Mouse (Mus musculus) kidney, adult 9 months (tissue): ENCODE results near the gene Col16a1.

Experiments
- DNase-seq: peaks from one replicate; pipeline ENCODE4 v3.0.0; 2022

Gene Col16a1

DNA sequence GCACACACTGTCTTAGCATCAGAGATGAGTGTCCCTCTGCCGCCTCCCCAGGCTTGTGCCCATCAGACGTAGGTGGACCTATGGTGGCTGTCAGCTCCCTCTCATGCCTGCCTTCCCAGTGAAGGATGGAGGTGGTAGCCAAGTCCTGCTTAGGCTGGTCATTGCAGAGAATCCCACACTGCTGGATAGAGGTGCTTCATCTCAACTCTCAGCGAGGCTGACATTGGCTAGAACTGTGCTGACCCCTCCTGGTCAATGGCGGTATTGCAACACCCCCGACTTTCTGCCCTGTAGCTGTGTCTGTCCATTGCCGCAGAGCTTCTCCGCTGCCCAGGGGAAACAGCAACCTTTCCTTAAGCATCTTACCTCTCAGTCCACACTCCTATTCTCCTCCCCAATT, 39.7 kb downstream of the Col16a1 start:
- DNase-seq = peak; percentile 93

GRCm38 (mm10) chr4:130095137-130095536, 47.5 kb downstream of the Col16a1 start:
- DNase-seq = no peak

GRCm38 (mm10) chr4:130101183-130101582, 53.5 kb downstream of the Col16a1 start:
- DNase-seq = no peak

- no peak for DNase-seq
Measured at GRCm38 (mm10) chr4:130102111-130102651, 54.5 kb downstream of the Col16a1 start, which contains the start of gene Pef1. TSS of gene Pef1 (plus strand) at chr4:130102558.

DNA sequence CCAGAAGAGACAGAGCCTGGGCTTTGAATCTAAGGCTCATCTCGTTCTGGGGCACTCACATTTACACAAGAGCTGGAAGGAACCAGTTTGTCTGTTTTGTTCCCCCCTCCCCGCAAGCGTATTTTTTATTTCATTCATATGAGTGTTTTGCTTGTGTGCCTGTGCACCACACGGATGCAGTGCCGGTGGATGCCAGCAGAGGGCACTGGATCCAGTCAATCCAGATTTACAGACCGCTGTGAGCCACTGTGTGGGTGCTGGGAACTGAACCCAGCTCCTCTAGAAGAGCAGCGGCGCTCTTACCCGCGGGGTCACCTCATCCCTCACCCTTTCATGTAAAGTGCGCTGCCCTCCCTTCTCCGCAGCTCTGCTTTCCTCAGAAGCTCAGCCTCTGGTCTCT, 56.0 kb downstream of the Col16a1 start:
- DNase-seq = no peak

DNA sequence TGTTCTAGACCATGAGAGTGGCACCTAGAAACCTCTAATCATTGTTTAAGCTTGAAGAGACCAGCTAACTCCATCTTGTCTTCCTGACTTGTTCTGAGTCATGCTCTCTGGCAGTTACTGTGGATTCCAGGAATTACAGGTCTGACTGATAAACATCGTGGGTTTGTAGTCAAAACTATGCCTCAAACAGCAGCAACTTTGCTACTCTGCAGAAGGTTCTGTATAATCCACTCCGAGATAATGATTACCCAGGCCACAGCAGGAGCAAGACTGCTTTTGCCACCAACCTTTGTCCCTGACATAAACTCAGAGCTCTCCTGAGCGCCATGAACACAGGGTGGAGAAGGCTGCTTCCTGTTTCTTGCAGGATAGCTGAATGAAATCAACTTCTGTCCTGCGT, 56.9 kb downstream of the Col16a1 start:
- peak; percentile 90 for DNase-seq

- DNase-seq = no peak
Measured at GRCm38 (mm10) chr4:130107065-130107443, 59.4 kb downstream of the Col16a1 start.

GRCm38 (mm10) chr4:130107444-130108131, 59.9 kb downstream of the Col16a1 start:
- DNase-seq = peak; percentile 100

GRCm38 (mm10) chr4:130108929-130109328, 61.3 kb downstream of the Col16a1 start:
- DNase-seq = no peak

GRCm38 (mm10) chr4:130109666-130110065, 62.0 kb downstream of the Col16a1 start:
- DNase-seq = no peak

DNA sequence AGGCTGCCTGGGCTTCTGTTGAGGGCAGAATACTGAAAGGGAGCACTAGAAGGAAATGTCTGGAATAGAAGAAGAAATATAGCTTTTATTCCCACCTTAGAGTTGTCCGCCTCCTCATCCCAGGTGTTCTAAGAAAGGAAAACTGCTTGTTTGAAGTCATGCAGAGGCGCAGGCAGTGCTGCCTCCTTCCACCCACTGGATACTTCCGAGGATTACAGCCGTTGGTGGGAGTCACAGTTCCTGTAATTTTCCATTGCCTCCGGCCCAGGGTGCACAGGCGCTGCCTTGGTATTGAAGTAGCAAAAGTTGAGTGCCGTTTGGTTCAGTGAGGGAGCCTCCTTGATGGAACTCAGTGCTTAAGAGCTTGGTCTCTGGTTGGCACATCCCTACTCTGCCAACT, 62.5 kb downstream of the Col16a1 start:
- DNase-seq = no peak

DNA sequence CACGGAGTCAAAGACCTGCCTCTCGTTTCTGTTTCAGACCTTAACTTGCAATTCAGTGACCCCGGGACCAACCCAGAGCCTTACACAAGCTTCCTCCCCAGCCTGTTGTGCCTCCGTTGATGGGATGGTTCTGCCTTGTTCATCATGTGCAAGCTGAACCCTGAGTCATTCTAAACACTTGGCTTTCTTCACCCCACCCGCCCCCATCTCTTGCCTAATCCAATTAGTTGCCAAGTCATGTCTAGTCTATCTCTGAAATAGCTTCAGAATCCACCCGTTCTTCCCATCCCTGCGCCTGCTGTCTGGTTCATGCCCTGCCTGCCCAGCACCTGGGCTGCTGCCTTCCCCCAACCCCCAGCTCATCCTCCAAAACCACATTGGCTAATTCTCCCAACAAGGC, 64.7 kb downstream of the Col16a1 start:
- no peak for DNase-seq

DNA sequence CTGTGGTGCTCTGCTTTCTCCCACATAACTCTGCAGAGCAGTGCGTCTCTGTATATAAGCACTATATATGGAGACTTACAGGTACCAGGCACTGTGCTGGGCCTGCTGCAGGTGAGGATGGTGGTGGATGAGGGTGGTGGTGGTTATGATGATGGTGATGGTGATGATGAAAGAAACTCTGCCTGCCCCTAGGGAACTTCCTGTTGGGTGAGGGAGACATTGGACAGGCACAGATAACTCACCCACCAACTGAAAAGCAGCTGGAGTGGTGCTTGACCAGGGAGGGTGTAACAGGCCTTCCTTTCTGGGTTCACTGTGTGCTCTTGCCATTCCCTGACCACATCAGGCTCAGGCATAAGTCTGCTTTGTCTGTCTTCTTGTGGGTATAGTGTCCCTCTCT, 65.1 kb downstream of the Col16a1 start:
- no peak for DNase-seq

DNA sequence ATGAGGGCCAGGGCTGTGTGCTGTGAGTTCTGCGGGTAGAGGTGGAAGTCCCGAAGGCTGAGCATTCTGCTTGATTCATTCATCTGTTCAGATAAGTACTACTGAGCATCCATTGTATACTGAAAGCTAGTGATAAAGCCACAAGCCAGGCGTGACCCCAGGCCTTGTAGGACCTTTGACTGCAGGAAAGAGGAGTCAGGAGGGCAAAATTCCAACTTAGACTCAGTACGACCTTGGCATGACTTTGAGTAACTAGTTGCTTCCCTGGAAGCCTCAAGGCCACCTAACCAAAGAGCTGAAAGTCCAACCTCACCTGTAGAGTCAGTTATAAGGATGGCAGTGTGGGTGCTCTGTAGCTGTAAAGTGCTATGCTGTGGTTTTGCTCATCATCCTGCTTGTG, 73.1 kb downstream of the Col16a1 start:
- DNase-seq = no peak

DNA sequence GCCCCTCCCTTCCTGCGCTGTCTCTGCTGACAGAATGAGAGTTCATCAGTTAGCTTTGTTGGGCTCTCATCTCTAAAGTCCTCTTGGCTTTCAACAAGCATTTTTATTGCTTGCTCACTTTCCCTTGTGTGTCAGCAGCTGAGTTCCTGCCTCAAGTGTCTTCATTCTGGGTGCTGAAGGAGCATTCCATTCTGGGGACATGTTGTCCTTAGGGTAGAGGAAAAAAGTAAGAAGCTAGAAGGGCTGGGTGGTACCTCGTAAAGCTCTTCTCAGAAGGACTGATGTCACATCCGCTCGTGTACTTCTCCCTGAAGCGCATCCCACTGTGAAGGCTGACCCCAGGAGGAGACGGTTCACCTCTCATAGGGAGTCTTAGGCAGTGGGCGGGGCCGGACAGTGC, 73.9 kb downstream of the Col16a1 start:
- DNase-seq = no peak

DNA sequence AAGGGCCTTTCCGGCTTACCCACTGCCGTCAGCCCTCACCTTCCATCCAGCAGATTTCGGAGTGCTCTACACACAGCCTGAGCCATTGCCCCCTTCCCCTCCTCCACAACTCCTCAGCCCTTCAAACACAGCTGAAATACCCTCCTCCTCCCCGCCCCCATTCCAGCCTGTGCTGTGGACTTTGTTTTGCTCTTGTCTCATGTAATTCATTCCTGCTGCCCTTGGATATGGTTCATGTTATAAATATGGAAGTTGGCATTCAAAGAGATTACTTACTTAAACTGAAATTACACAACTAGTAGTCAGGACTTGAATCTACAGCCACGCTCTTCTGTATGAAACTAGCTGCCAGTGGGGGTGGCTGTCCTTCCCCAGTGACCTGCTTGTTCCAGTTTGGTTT, 75.4 kb downstream of the Col16a1 start:
- no peak for DNase-seq

- no peak for DNase-seq
Measured at GRCm38 (mm10) chr4:130124110-130124509, 76.5 kb downstream of the Col16a1 start.

DNA sequence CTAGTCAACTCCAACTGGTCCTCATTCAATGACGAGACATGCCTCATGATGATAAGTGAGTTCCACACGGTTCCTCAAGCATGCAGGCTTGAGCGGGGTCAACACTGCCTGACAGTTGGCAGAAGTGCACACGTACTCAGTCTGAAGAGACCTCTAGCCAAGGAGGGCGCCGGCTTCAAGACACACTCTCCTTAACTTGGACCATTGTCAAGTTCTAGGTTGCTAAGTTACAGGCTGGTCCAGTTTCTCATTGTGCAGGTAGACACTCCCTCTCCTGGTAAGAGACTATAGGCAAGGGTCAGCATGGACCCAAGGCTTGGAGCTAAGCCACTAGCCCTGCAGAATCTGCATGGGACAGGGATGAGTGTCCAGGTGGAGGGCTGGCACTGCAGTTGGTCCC, 77.5 kb downstream of the Col16a1 start:
- peak; percentile 28 for DNase-seq

- DNase-seq = no peak
Measured at GRCm38 (mm10) chr4:130125935-130126334, 78.3 kb downstream of the Col16a1 start.

GRCm38 (mm10) chr4:130128907-130129306, 81.3 kb downstream of the Col16a1 start:
- DNase-seq = no peak

- DNase-seq = peak; percentile 62
Measured at GRCm38 (mm10) chr4:130130082-130130481, 82.4 kb downstream of the Col16a1 start.

GRCm38 (mm10) chr4:130130641-130131350, 83.2 kb downstream of the Col16a1 start:
- peak; percentile 84 for DNase-seq

- DNase-seq = peak; percentile 65
Measured at GRCm38 (mm10) chr4:130131448-130132105, 83.9 kb downstream of the Col16a1 start.

- no peak for DNase-seq
Measured at GRCm38 (mm10) chr4:130133399-130133798, 85.8 kb downstream of the Col16a1 start.
